Mouse (Mus musculus): ENCODE results near the gene Pip5k1b. TPM values are rescaled to one million over a fixed set of nuclear protein-coding genes. Genes with fewer than 3 reads are reported as not detected.

Pip5k1b gene
- polyA plus RNA-seq, 1 experiment from 2014 or later: 5.6 TPM

GRCm38 (mm10) chr19:24439715-24440114 lies 116.0 kb downstream of the Pip5k1b start:
- H3K4me3 ChIP-seq (ENCODE audit: low read depth, low read length): no peak overlapping the region
- H3K9me3 ChIP-seq (ENCODE audit: control insufficient read depth, low read length): no peaks in the 10 kb centered on the region
- no peaks in the 10 kb centered on the region for H3K27me3 ChIP-seq (replicated peaks; ENCODE audit: control insufficient read depth, insufficient read depth, low read length)
- WGBS: 38% methylated on average over 4 of the region's 4 CpGs
- DNase-seq (ENCODE audit: low spot score) (no peak), ATAC-seq (replicated peaks; ENCODE audit: low FRiP score) (peak; percentile 65)
- no peak overlapping the region for H3K9ac ChIP-seq (ENCODE audit: low read depth, low read length)
- H3K27ac ChIP-seq (ENCODE audit: low read depth, low read length): no peak overlapping the region
- peaks cover 4% of the 10 kb centered on the region; the same call in 1 of the 2 replicates for H3K4me1 ChIP-seq (replicated peaks; ENCODE audit: control insufficient read depth, insufficient read depth, low read length)
- H3K4me2 ChIP-seq: no peak overlapping the region
- no peaks in the 10 kb centered on the region for H3K36me3 ChIP-seq (ENCODE audit: control insufficient read depth, insufficient read depth, low read length)

- Histone ChIP-seq H3K9ac (ENCODE audit: low read depth, low read length) (no peak overlapping the region), H3K4me3 (ENCODE audit: low read depth, low read length) (no peak overlapping the region), H3K9me3 (ENCODE audit: control insufficient read depth, low read length) (no peaks in the 10 kb centered on the region), H3K4me2 (no peak overlapping the region), H3K4me1 (replicated peaks; ENCODE audit: control insufficient read depth, insufficient read depth, low read length) (no peaks in the 10 kb centered on the region), H3K27ac (ENCODE audit: low read depth, low read length) (no peak overlapping the region), H3K36me3 (ENCODE audit: control insufficient read depth, insufficient read depth, low read length) (no peaks in the 10 kb centered on the region), H3K27me3 (replicated peaks; ENCODE audit: control insufficient read depth, insufficient read depth, low read length) (no peaks in the 10 kb centered on the region)
- WGBS: 71% methylated on average over 6 of the region's 6 CpGs
- DNase-seq (ENCODE audit: low spot score): no peak
- ATAC-seq (replicated peaks; ENCODE audit: low FRiP score): no peak
Measured at GRCm38 (mm10) chr19:24434291-24434690, 121.4 kb downstream of the Pip5k1b start.

GRCm38 (mm10) chr19:24432447-24432846 lies 123.2 kb downstream of the Pip5k1b start:
- H3K4me2 ChIP-seq: no peak overlapping the region
- H3K4me3 ChIP-seq (ENCODE audit: low read depth, low read length): no peak overlapping the region
- no peak overlapping the region for H3K27ac ChIP-seq (ENCODE audit: low read depth, low read length)
- no peak for ATAC-seq (replicated peaks; ENCODE audit: low FRiP score)
- DNase-seq (ENCODE audit: low spot score): no peak
- no peaks in the 10 kb centered on the region for H3K36me3 ChIP-seq (ENCODE audit: control insufficient read depth, insufficient read depth, low read length)
- no peaks in the 10 kb centered on the region for H3K27me3 ChIP-seq (replicated peaks; ENCODE audit: control insufficient read depth, insufficient read depth, low read length)
- no peak overlapping the region for H3K9ac ChIP-seq (ENCODE audit: low read depth, low read length)
- H3K9me3 ChIP-seq (ENCODE audit: control insufficient read depth, low read length): no peaks in the 10 kb centered on the region
- 69% methylated on average over 5 of the region's 5 CpGs for WGBS
- no peaks in the 10 kb centered on the region for H3K4me1 ChIP-seq (replicated peaks; ENCODE audit: control insufficient read depth, insufficient read depth, low read length)

- Histone ChIP-seq H3K4me3 (ENCODE audit: low read depth, low read length) (no peak overlapping the region), H3K4me1 (replicated peaks; ENCODE audit: control insufficient read depth, insufficient read depth, low read length) (no peaks in the 10 kb centered on the region), H3K9ac (ENCODE audit: low read depth, low read length) (no peak overlapping the region), H3K4me2 (no peak overlapping the region), H3K36me3 (ENCODE audit: control insufficient read depth, insufficient read depth, low read length) (no peaks in the 10 kb centered on the region), H3K9me3 (ENCODE audit: control insufficient read depth, low read length) (no peaks in the 10 kb centered on the region), H3K27ac (ENCODE audit: low read depth, low read length) (no peak overlapping the region), H3K27me3 (replicated peaks; ENCODE audit: control insufficient read depth, insufficient read depth, low read length) (no peaks in the 10 kb centered on the region)
- 88% methylated on average over 2 of the region's 2 CpGs for WGBS
- DNase-seq (ENCODE audit: low spot score): no peak
- no peak for ATAC-seq (replicated peaks; ENCODE audit: low FRiP score)
Measured at GRCm38 (mm10) chr19:24431381-24431780, 124.3 kb downstream of the Pip5k1b start.

GRCm38 (mm10) chr19:24428011-24428410 lies 127.7 kb downstream of the Pip5k1b start:
- no peak overlapping the region for H3K4me2 ChIP-seq
- no peaks in the 10 kb centered on the region for H3K27me3 ChIP-seq (replicated peaks; ENCODE audit: control insufficient read depth, insufficient read depth, low read length)
- no peak overlapping the region for H3K4me3 ChIP-seq (ENCODE audit: low read depth, low read length)
- no peak for DNase-seq (ENCODE audit: low spot score)
- WGBS: 96% methylated on average over 3 of the region's 3 CpGs
- ATAC-seq (replicated peaks; ENCODE audit: low FRiP score): no peak
- H3K27ac ChIP-seq (ENCODE audit: low read depth, low read length): no peak overlapping the region
- no peak overlapping the region for H3K9ac ChIP-seq (ENCODE audit: low read depth, low read length)
- no peaks in the 10 kb centered on the region for H3K36me3 ChIP-seq (ENCODE audit: control insufficient read depth, insufficient read depth, low read length)
- H3K4me1 ChIP-seq (replicated peaks; ENCODE audit: control insufficient read depth, insufficient read depth, low read length): no peaks in the 10 kb centered on the region
- H3K9me3 ChIP-seq (ENCODE audit: control insufficient read depth, low read length): no peaks in the 10 kb centered on the region

- no peak overlapping the region for H3K4me2 ChIP-seq
- no peak for DNase-seq (ENCODE audit: low spot score)
- H3K27me3 ChIP-seq (replicated peaks; ENCODE audit: control insufficient read depth, insufficient read depth, low read length): no peaks in the 10 kb centered on the region
- H3K36me3 ChIP-seq (ENCODE audit: control insufficient read depth, insufficient read depth, low read length): no peaks in the 10 kb centered on the region
- H3K27ac ChIP-seq (ENCODE audit: low read depth, low read length): no peak overlapping the region
- no peaks in the 10 kb centered on the region for H3K4me1 ChIP-seq (replicated peaks; ENCODE audit: control insufficient read depth, insufficient read depth, low read length)
- H3K9me3 ChIP-seq (ENCODE audit: control insufficient read depth, low read length): no peaks in the 10 kb centered on the region
- H3K4me3 ChIP-seq (ENCODE audit: low read depth, low read length): no peak overlapping the region
- ATAC-seq (replicated peaks; ENCODE audit: low FRiP score): no peak
- H3K9ac ChIP-seq (ENCODE audit: low read depth, low read length): no peak overlapping the region
- WGBS: 68% methylated on average over 4 of the region's 4 CpGs
Measured at GRCm38 (mm10) chr19:24427258-24427657, 128.4 kb downstream of the Pip5k1b start.

- H3K9ac ChIP-seq (ENCODE audit: low read depth, low read length): no peak overlapping the region
- 83% methylated on average over 7 of the region's 7 CpGs for WGBS
- ATAC-seq (replicated peaks; ENCODE audit: low FRiP score): no peak
Measured at GRCm38 (mm10) chr19:24426759-24427181, 128.9 kb downstream of the Pip5k1b start.

GRCm38 (mm10) chr19:24418030-24418429 lies 137.6 kb downstream of the Pip5k1b start:
- H3K4me2 ChIP-seq: no peak overlapping the region
- 57% methylated on average over 3 of the region's 3 CpGs for WGBS
- no peak overlapping the region for H3K9ac ChIP-seq (ENCODE audit: low read depth, low read length)
- no peak overlapping the region for H3K27ac ChIP-seq (ENCODE audit: low read depth, low read length)
- no peaks in the 10 kb centered on the region for H3K27me3 ChIP-seq (replicated peaks; ENCODE audit: control insufficient read depth, insufficient read depth, low read length)
- no peaks in the 10 kb centered on the region for H3K4me1 ChIP-seq (replicated peaks; ENCODE audit: control insufficient read depth, insufficient read depth, low read length)
- no peak overlapping the region for H3K4me3 ChIP-seq (ENCODE audit: low read depth, low read length)
- ATAC-seq (replicated peaks; ENCODE audit: low FRiP score) (no peak), DNase-seq (ENCODE audit: low spot score) (no peak)
- H3K9me3 ChIP-seq (ENCODE audit: control insufficient read depth, low read length): no peaks in the 10 kb centered on the region
- no peaks in the 10 kb centered on the region for H3K36me3 ChIP-seq (ENCODE audit: control insufficient read depth, insufficient read depth, low read length)

More at GRCm38 (mm10) chr19:24426759-24427181, 128.9 kb downstream of the Pip5k1b start:
- no peak overlapping the region for H3K4me2 ChIP-seq
- DNase-seq (ENCODE audit: low spot score): no peak
- H3K9me3 ChIP-seq (ENCODE audit: control insufficient read depth, low read length): no peaks in the 10 kb centered on the region
- no peaks in the 10 kb centered on the region for H3K4me1 ChIP-seq (replicated peaks; ENCODE audit: control insufficient read depth, insufficient read depth, low read length)
- H3K27me3 ChIP-seq (replicated peaks; ENCODE audit: control insufficient read depth, insufficient read depth, low read length): no peaks in the 10 kb centered on the region
- H3K4me3 ChIP-seq (ENCODE audit: low read depth, low read length): no peak overlapping the region
- no peaks in the 10 kb centered on the region for H3K36me3 ChIP-seq (ENCODE audit: control insufficient read depth, insufficient read depth, low read length)
- no peak overlapping the region for H3K27ac ChIP-seq (ENCODE audit: low read depth, low read length)

- no peak overlapping the region for H3K27ac ChIP-seq (ENCODE audit: low read depth, low read length)
- ATAC-seq (replicated peaks; ENCODE audit: low FRiP score): no peak
- WGBS: 79% methylated on average over 3 of the region's 3 CpGs
Measured at GRCm38 (mm10) chr19:24417659-24418004, 138.0 kb downstream of the Pip5k1b start.

More at GRCm38 (mm10) chr19:24417659-24418004, 138.0 kb downstream of the Pip5k1b start:
- H3K9me3 ChIP-seq (ENCODE audit: control insufficient read depth, low read length): no peaks in the 10 kb centered on the region
- no peaks in the 10 kb centered on the region for H3K4me1 ChIP-seq (replicated peaks; ENCODE audit: control insufficient read depth, insufficient read depth, low read length)
- H3K4me2 ChIP-seq: no peak overlapping the region
- H3K27me3 ChIP-seq (replicated peaks; ENCODE audit: control insufficient read depth, insufficient read depth, low read length): no peaks in the 10 kb centered on the region
- no peak overlapping the region for H3K4me3 ChIP-seq (ENCODE audit: low read depth, low read length)
- H3K9ac ChIP-seq (ENCODE audit: low read depth, low read length): no peak overlapping the region
- H3K36me3 ChIP-seq (ENCODE audit: control insufficient read depth, insufficient read depth, low read length): no peaks in the 10 kb centered on the region
- DNase-seq (ENCODE audit: low spot score): no peak
